Mouse (Mus musculus) intestine, embryonic 14.5 days (tissue): ENCODE data around the gene Fgd1. TPM values are rescaled to one million over a fixed set of nuclear protein-coding genes. Genes with fewer than 3 reads are reported as not detected.

Experiments used
- ATAC-seq: fragments of 200-750 bp; cut with Nextera tagmentation; replicated peaks from 2 replicates; pipeline ENCODE4 v1.8.0; 2017; ENCODE audit warnings: low read depth, moderate number of reproducible peaks, moderate TSS enrichment, moderate library complexity; ENCODE audit not compliant: low FRiP score, low TSS enrichment
- DNase-seq: peaks from one replicate; pipeline ENCODE4 v3.0.0-alpha.2; 2018; ENCODE audit warnings: low spot score
- H3K27ac ChIP-seq: fragments of 300-500 bp; sonication (generic); 2 replicates; pipeline ENCODE4 v1.5.1; 2014; ENCODE audit warnings: low read depth, mild to moderate bottlenecking, control low read depth
- H3K27me3 ChIP-seq: fragments of 300-500 bp; sonication (generic); replicated peaks from 2 replicates; pipeline ENCODE4 v1.6.1; 2014; ENCODE audit warnings: low read length, control low read depth; ENCODE audit not compliant: control insufficient read depth, insufficient read depth
- H3K36me3 ChIP-seq: fragments of 300-500 bp; sonication (generic); 2 replicates; pipeline ENCODE4 v1.6.1; 2014; ENCODE audit warnings: low read length, control low read depth; ENCODE audit not compliant: control insufficient read depth, insufficient read depth
- H3K4me1 ChIP-seq: fragments of 300-500 bp; sonication (generic); replicated peaks from 2 replicates; pipeline ENCODE4 v1.6.1; 2014; ENCODE audit warnings: low read length, control low read depth, mixed read lengths; ENCODE audit not compliant: control insufficient read depth, insufficient read depth
- H3K4me2 ChIP-seq: fragments of 300-500 bp; sonication (generic); 2 replicates; pipeline ENCODE4 v1.6.1; 2014; ENCODE audit warnings: low read length
- H3K4me3 ChIP-seq: fragments of 300-500 bp; sonication (generic); 2 replicates; pipeline ENCODE4 v1.5.1; 2014; ENCODE audit warnings: low read depth, low read length, control low read depth, mixed read lengths
- H3K9ac ChIP-seq: fragments of 300-500 bp; sonication (generic); 2 replicates; pipeline ENCODE4 v1.6.1; 2014; ENCODE audit warnings: mild to moderate bottlenecking, low read length
- H3K9me3 ChIP-seq: fragments of 300-500 bp; sonication (generic); 2 replicates; pipeline ENCODE4 v1.6.1; 2016; ENCODE audit warnings: low read length, control low read depth; ENCODE audit not compliant: control insufficient read depth
- WGBS: fragments of 180-500 bp; shearing (Covaris S2); extraction: QIAGEN DNeasy Blood & Tissue Kit; methylation state at CpG from one replicate; pipeline ENCODE4 v1.1.7; 2014; 5-methylcytosine and 5-hydroxymethylcytosine counted together
- polyA plus RNA-seq: library from polyadenylated mRNA; unstranded; fragments of >200 nt; fragmentation: Nextera tagmentation; extraction: Ambion mirVana; gene quantifications from 2 replicates; pipeline ENCODE4 v1.2.1, GENCODE M21; 2014

Gene Fgd1
- polyA plus RNA-seq, 1 experiment from 2014 or later = 8.6 TPM

DNA sequence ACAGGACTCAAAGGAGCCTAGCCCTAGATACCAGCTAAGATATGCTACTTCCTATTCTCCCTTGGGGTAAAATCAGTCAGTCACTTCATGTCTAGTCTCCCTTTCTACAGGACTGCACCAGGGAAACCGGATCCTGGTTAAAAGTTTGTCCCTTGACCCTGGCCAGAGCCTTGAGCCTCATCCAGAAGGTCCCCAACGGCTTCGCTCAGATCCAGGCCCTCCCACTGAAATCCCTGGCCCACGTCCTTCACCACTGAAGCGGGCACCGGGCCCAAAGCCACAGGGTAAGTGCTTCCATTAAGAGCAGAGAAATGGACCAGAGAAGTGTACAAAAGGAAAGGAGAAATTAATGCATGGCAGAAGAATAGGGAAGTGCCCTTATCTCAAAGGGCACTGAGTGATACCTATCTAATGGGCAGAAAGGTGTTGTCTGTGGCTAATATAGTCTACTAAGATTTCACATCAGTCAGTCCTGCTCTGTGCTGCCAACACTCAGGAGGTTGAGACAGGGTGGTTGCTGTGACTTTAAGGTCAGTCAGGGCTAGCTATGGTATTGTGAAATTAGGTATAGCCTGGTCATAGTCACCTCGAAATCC, 20.2 kb downstream of the Fgd1 start:
- H3K4me2 ChIP-seq = no peak overlapping the region
- peaks cover 23% of the 10 kb centered on the region; the same call in 1 of the 2 replicates for H3K36me3 ChIP-seq
- DNase-seq = no peak
- H3K4me1 ChIP-seq = no peaks in the 10 kb centered on the region
- H3K4me3 ChIP-seq = no peak overlapping the region
- H3K27me3 ChIP-seq = no peaks in the 10 kb centered on the region
- H3K9me3 ChIP-seq = no peaks in the 10 kb centered on the region
- H3K27ac ChIP-seq = no peak overlapping the region
- no peak for ATAC-seq
- no peak overlapping the region for H3K9ac ChIP-seq
- 95% methylated on average over 7 of the region's 7 CpGs for WGBS

DNA sequence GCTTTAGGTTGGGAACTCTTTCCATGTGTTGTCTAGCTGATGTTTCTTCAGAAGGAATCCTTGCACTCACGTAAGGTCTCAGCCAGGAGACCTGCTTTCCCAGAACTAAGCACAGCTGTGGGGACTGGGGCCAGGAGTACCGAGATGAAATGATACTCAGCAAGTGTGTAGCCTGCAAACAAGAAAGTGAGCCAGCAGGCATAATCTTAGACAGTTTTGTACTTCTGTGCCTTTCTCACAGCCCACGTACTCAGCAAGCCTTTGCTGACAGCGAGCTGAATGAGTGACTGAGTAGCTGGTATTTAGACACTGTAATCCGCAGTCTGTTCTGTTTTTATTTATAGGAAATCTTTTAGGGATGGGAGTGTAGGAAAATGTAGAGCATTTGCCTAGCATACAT, 21.9 kb downstream of the Fgd1 start:
- ATAC-seq = no peak
- no peak overlapping the region for H3K4me2 ChIP-seq
- peaks cover 31% of the 10 kb centered on the region; the same call in 1 of the 2 replicates for H3K36me3 ChIP-seq
- 93% methylated on average over 5 of the region's 5 CpGs for WGBS
- no peaks in the 10 kb centered on the region for H3K9me3 ChIP-seq
- no peak overlapping the region for H3K4me3 ChIP-seq
- H3K4me1 ChIP-seq = no peaks in the 10 kb centered on the region
- H3K27ac ChIP-seq = no peak overlapping the region
- no peaks in the 10 kb centered on the region for H3K27me3 ChIP-seq
- no peak overlapping the region for H3K9ac ChIP-seq
- no peak for DNase-seq

DNA sequence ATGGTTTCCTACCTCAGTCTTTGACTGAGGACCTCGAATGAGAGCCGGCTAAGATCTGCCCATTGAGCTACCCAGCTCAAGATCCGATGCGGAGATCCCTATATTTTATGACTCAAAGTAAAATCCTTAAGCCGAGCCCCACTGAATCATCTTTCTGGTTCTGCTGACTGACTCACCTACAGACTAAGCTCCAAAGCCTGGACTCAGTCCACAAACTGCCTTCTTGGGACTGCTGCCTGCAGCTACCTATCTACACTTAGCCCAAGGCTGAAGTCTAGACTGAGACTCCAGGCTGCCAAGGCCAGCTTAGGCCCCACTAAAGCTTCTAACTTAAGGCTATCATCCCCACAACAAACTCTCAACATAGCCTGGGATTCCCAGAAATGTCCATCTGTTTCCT, 30.1 kb downstream of the Fgd1 start:
- Histone ChIP-seq H3K4me1 (no peaks in the 10 kb centered on the region), H3K27me3 (no peaks in the 10 kb centered on the region), H3K36me3 (peaks cover 23% of the 10 kb centered on the region), H3K4me3 (no peak overlapping the region), H3K9ac (no peak overlapping the region), H3K4me2 (no peak overlapping the region), H3K27ac (no peak overlapping the region), H3K9me3 (no peaks in the 10 kb centered on the region)
- WGBS = 93% methylated on average over 5 of the region's 5 CpGs
- ATAC-seq (no peak), DNase-seq (no peak)

DNA sequence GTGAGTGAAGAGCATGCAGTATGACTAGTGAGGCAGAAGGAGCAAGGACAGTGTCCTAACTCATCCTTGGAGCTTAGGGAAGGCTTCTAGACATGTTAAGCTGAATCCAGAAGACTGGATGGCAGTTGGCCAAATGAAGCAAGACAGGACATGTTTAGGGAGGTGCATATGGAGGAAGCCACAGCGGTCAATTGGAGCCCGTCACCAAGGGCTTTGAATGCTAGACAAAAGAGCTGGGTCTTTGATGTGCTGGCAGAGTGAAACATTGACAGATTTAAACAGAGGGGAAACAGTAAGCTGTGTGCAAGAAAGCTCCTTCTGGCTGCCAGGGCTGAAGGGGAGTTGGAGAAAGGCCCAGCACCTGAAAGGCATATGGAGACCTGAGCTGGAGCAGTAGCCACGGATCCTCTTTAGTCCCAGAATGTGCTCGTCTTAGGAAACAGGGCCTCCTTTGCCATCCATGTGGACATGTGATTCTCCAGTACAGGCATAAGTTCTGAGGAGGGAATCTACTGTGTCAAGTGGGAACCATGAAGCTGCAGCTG, 31.1 kb downstream of the Fgd1 start:
- H3K9ac ChIP-seq = no peak overlapping the region
- ATAC-seq (no peak), DNase-seq (no peak)
- H3K4me3 ChIP-seq = no peak overlapping the region
- no peak overlapping the region for H3K27ac ChIP-seq
- H3K27me3 ChIP-seq = no peaks in the 10 kb centered on the region
- peaks cover 21% of the 10 kb centered on the region for H3K36me3 ChIP-seq
- no peaks in the 10 kb centered on the region for H3K9me3 ChIP-seq
- no peak overlapping the region for H3K4me2 ChIP-seq
- WGBS = 87% methylated on average over 4 of the region's 4 CpGs
- H3K4me1 ChIP-seq = no peaks in the 10 kb centered on the region

DNA sequence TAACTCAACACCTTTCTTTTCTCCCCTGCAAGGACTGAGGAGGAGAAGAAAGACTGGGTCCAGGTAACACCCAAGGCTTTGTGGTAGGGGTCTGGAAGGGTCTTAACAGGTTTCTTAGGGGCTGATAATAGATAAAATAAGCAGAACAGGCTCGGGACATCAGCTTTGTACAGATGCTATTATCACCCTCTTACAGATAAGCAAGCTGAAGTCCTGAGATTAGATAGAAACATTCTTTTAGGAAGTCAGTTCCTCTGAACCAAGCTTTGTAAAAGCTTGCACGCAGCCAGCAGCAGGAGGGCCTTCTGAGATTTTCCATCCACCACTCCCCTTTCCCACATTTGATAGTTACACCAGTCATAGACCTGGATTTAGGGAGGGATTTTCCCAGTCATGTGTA, 39.6 kb downstream of the Fgd1 start:
- Histone ChIP-seq H3K36me3 (peaks cover 53% of the 10 kb centered on the region), H3K9ac (no peak overlapping the region), H3K4me3 (no peak overlapping the region), H3K4me1 (no peaks in the 10 kb centered on the region), H3K27me3 (no peaks in the 10 kb centered on the region), H3K9me3 (no peaks in the 10 kb centered on the region), H3K27ac (no peak overlapping the region), H3K4me2 (no peak overlapping the region)
- 74% methylated on average over 2 of the region's 2 CpGs for WGBS
- no peak for ATAC-seq
- no peak for DNase-seq

DNA sequence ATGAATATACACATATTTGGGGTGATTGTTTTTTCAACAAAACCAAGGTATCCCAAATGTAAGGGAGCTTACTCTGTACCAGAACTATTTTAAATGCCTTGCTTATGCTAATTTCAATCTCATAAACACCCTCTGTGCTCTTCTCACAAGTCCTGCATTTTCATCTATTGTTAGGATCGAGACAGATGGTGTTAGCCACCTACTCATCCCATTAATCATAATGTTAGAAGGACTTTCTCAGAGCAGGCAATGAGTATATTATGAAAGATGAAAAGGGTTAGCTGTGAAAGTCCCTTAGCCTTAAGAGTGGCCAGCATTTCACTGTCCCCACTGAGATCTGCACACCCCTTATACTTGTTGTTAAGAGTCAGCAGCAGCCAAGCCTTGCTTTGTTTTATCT, 41.5 kb downstream of the Fgd1 start:
- Histone ChIP-seq H3K9ac (no peak overlapping the region), H3K9me3 (no peaks in the 10 kb centered on the region)

DNA sequence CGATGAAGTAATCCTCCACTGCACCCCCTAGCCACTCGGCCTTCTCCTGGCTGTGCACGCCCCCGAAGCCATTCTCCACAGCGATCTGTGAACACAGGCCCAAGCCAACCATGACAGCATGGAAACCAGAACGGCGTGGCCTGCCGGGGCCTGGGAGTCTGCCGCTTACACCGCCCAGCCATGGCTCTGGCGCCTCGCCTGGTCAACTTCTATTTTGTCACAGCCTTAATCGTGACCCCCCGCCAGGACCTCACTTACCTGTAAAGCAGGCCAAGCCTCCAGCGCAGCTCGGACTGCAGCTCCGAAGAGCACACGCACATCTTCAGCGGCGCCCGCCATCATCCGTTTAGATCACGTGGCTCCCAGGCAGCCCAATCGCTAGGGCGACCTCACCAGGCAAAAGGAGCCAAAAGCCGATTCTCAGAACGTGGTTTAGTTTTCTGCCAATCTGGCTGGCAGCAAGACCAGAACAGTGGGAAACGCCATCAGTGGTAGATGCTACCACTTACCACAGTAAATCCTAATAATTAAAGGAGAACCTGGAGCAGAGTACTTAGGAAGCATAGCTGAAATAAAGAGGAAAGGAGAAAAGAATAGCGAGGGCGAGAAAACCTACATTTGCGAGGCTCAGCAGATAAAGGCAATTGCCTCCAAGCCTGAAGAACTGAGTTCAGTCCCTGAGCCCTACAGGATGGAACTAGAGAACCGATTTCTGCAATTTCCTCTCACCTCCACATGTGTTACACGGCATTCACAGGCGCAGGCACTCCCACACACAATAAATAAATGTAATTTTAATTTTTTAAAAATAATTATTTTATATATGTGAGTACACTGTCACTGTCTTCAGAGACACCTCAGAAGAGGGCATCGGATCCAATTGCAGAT, 50.5 kb downstream of the Fgd1 start, which contains the start of gene Tsr2:
Gene Tsr2, minus strand, starts transcription at position 373 of the 888 bp plus-strand sequence.
- ATAC-seq (peak; percentile 95), DNase-seq (peak; percentile 75)
- H3K4me3 ChIP-seq = peak within 1 kb of the TSS; percentile 62
- 24% methylated on average over 35 of the region's 35 CpGs for WGBS
- no peaks in the 10 kb centered on the region for H3K36me3 ChIP-seq
- no peaks in the 10 kb centered on the region for H3K9me3 ChIP-seq
- peak within 1 kb of the TSS; percentile 57 for H3K4me2 ChIP-seq
- H3K27ac ChIP-seq = no peak within 1 kb of the TSS
- H3K27me3 ChIP-seq = no peaks in the 10 kb centered on the region
- H3K9ac ChIP-seq = peak within 1 kb of the TSS; percentile 60
- no peaks in the 10 kb centered on the region for H3K4me1 ChIP-seq

More for the DNA sequence above, 41.5 kb downstream of the Fgd1 start:
- ATAC-seq = no peak
- H3K4me2 ChIP-seq = no peak overlapping the region
- H3K4me1 ChIP-seq = no peaks in the 10 kb centered on the region
- peaks cover 51% of the 10 kb centered on the region for H3K36me3 ChIP-seq
- no peak for DNase-seq
- H3K27ac ChIP-seq = no peak overlapping the region
- no peak overlapping the region for H3K4me3 ChIP-seq
- H3K27me3 ChIP-seq = no peaks in the 10 kb centered on the region
- 84% methylated on average over 1 of the region's 1 CpGs for WGBS

DNA sequence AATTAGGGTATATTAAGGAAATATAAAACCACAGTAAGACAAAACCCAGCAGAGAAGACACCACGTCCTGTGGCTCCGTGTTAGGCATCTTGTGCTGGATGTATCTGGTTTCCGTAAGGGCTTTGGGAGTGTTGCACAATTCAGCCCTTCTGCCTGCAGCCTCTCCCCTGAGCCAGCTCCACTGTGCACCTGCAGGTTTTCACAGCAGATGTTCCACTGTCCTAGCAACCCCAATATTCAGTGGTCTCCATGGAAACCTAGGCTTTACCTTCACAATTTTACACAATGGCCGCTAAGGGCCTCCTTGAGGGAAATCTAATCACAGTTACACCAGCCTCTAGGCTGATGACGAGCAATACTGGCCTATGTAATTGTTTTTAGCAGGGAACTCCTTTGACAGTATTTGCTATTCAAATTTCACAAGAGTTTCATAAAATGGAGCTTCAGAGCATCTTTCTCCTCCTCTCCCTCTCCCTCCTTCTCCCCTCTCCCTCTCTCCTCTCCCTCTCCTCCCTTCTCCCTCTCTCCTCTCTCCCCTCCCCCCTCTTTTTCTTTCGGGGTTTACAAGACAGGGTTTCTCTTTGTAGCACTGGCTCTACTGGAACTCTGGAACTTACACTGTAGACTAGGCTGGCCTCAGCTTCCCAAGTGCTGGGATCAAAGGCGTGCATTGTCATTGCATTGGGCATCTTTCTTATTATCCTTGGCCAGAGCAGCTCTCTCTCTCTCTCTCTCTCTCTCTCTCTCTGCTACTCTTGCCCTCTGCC, 61.5 kb downstream of the Fgd1 start:
- H3K9ac ChIP-seq = no peak overlapping the region
- H3K27me3 ChIP-seq = no peaks in the 10 kb centered on the region
- H3K4me2 ChIP-seq = no peak overlapping the region
- H3K27ac ChIP-seq = no peak overlapping the region
- 65% methylated on average over 7 of the region's 7 CpGs for WGBS
- H3K9me3 ChIP-seq = no peaks in the 10 kb centered on the region
- no peak overlapping the region for H3K4me3 ChIP-seq
- ATAC-seq = no peak
- H3K36me3 ChIP-seq = no peaks in the 10 kb centered on the region
- H3K4me1 ChIP-seq = no peaks in the 10 kb centered on the region
- DNase-seq = no peak
